Mouse (Mus musculus) lung, postnatal 0 days (tissue): ENCODE measurements around the gene Birc7. TPM values are rescaled to one million over a fixed set of nuclear protein-coding genes. Genes with fewer than 3 reads are reported as not detected.

Experiments used
- ATAC-seq: fragments of 200-750 bp; cut with Nextera tagmentation; 2 replicates; pipeline ENCODE4 v1.8.0; 2017; ENCODE audit warnings: moderate library complexity
- DNase-seq: peaks from one replicate; pipeline ENCODE4 v3.0.0-alpha.2; 2016; ENCODE audit warnings: low spot score
- H3K27ac ChIP-seq: fragments of 300-500 bp; sonication (generic); 2 replicates; pipeline ENCODE4 v1.5.1; 2014; ENCODE audit warnings: antibody characterized with exemption, mild to moderate bottlenecking, low read length, mixed read lengths
- H3K27me3 ChIP-seq: fragments of 300-500 bp; sonication (generic); replicated peaks from 2 replicates; pipeline ENCODE4 v1.6.1; 2014; ENCODE audit warnings: low read length, mixed read lengths; ENCODE audit not compliant: insufficient read depth
- H3K36me3 ChIP-seq: fragments of 300-500 bp; sonication (generic); 2 replicates; pipeline ENCODE4 v1.6.1; 2014; ENCODE audit warnings: low read length, mixed read lengths; ENCODE audit not compliant: insufficient read depth
- H3K4me1 ChIP-seq: fragments of 300-500 bp; sonication (generic); 2 replicates; pipeline ENCODE4 v1.6.1; 2014; ENCODE audit warnings: antibody characterized with exemption, low read depth, low read length, mixed read lengths; ENCODE audit not compliant: insufficient read depth
- H3K4me2 ChIP-seq: fragments of 300-500 bp; sonication (generic); replicated peaks from 2 replicates; pipeline ENCODE4 v1.6.1; 2014; ENCODE audit warnings: low read depth, mild to moderate bottlenecking, low read length, moderate library complexity, mixed read lengths
- H3K4me3 ChIP-seq: fragments of 300-500 bp; sonication (generic); 2 replicates; pipeline ENCODE4 v1.5.1; 2014; ENCODE audit warnings: low read depth, low read length
- H3K9ac ChIP-seq: fragments of 300-500 bp; sonication (generic); replicated peaks from 2 replicates; pipeline ENCODE4 v1.6.1; 2014; ENCODE audit warnings: low read depth, mild to moderate bottlenecking
- H3K9me3 ChIP-seq: fragments of 300-500 bp; sonication (generic); 2 replicates; pipeline ENCODE4 v1.6.1; 2016; ENCODE audit warnings: low read length, mixed read lengths
- CTCF ChIP-seq: IDR thresholded peaks from 2 replicates; pipeline ENCODE4 v1.5.1; 2016; ENCODE audit warnings: antibody characterized with exemption, mild to moderate bottlenecking
- EP300 ChIP-seq: IDR thresholded peaks from 2 replicates; pipeline ENCODE4 v1.6.1; 2016; ENCODE audit warnings: antibody characterized with exemption, mild to moderate bottlenecking, control low read depth
- WGBS: fragments of 180-500 bp; shearing (Covaris S2); extraction: QIAGEN DNeasy Blood & Tissue Kit; methylation state at CpG from one replicate; pipeline ENCODE4 v1.1.7; 2014; 5-methylcytosine and 5-hydroxymethylcytosine counted together
- polyA plus RNA-seq: library from polyadenylated mRNA; unstranded; fragments of >200 nt; fragmentation: Nextera tagmentation; extraction: Ambion mirVana; gene quantifications from 2 replicates; pipeline ENCODE4 v1.2.1, GENCODE M21; 2015

Gene Birc7
- polyA plus RNA-seq, 1 experiment from 2014 or later, result not detected

DNA sequence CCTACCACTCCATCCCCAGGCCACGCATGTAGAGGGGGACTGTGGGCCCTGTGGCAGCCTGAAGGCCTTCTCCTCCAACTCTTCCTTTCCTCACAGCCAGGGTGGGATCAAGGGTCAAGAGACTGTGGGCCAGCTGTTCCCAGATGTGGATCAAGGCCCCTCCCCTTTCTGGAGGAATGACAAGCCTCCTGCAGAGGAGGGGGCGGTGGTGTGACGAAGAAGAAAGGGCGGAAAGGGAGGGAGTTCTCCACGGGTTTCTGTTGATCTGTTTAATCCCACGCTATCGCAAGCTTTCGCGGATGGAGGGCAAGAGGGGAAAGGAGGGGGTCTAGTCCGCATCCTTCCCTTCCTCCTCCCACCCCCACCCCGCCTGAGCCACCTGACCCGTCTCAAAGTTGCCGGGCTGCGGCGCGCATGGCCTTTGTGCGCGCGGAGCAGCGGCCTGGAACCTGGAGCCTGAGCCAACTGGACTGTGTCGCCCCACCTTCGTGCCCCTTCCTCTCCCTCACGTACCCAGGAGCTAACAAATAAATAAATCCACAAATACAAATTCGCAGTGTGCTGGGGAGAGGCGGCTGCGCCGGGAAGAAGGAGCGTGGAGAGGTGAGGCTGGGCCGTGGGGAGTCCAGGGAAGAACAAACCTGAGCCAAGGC lies 38.3 kb upstream of the Birc7 start:
- H3K4me3 ChIP-seq, result no peak overlapping the region
- no peak for TF ChIP-seq CTCF
- TF ChIP-seq EP300, result no peak

DNA sequence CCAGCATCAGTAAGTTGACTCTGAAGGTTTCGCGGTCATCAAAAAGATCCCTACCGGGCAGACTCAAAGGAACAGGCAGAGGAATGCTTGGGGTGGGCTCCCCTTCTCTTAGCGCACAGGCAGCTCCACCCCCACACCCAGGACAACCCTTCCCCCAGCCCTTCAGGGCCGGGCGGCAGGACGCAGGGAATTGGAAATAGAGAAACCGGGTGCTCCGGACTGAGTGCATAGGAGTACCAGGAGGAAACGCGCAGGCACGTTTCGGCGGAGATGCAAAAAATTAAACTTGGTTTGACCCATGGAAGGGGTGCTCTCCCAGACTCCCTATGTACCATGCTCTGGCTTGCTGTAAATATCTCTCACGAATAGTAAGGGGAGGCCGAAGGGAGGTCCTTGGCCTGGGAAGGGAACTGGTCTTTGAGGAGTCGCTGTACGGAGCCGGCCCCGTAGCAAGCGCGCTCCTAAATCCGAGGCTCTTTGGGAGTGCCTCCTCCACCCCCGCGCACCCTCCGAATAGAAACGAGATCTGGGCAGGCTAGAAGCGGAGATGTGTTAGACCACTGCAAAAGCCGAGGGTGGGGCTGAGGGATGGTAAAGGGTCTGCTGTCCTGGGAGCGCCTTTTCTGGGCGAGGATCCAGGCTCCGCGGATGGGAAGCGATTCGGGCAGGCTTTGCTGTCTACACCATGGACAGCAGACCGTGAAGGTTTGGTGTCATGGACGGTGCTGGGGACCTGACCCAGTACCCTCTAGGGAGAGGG lies 37.6 kb upstream of the Birc7 start:
- no peak for ATAC-seq
- H3K9me3 ChIP-seq, result no peaks in the 10 kb centered on the region
- no peak overlapping the region for H3K27ac ChIP-seq
- no peak overlapping the region for H3K4me3 ChIP-seq
- 2% methylated on average over 36 of the region's 37 CpGs for WGBS
- no peak overlapping the region for H3K4me2 ChIP-seq
- peaks cover 10% of the 10 kb centered on the region; the same call in 1 of the 2 replicates for H3K4me1 ChIP-seq
- peaks cover 68% of the 10 kb centered on the region for H3K27me3 ChIP-seq
- TF ChIP-seq CTCF (no peak), EP300 (no peak)
- H3K9ac ChIP-seq, result no peak overlapping the region
- DNase-seq, result no peak
- H3K36me3 ChIP-seq, result no peaks in the 10 kb centered on the region

More for the DNA sequence above, 38.3 kb upstream of the Birc7 start:
- no peaks in the 10 kb centered on the region for H3K36me3 ChIP-seq
- DNase-seq (no peak), ATAC-seq (no peak)
- no peak overlapping the region for H3K4me2 ChIP-seq
- peaks cover 65% of the 10 kb centered on the region for H3K27me3 ChIP-seq
- H3K9ac ChIP-seq, result no peak overlapping the region
- H3K27ac ChIP-seq, result no peak overlapping the region
- H3K4me1 ChIP-seq, result peaks cover 10% of the 10 kb centered on the region; the same call in 1 of the 2 replicates
- H3K9me3 ChIP-seq, result no peaks in the 10 kb centered on the region
- WGBS, result 2% methylated on average over 25 of the region's 29 CpGs

DNA sequence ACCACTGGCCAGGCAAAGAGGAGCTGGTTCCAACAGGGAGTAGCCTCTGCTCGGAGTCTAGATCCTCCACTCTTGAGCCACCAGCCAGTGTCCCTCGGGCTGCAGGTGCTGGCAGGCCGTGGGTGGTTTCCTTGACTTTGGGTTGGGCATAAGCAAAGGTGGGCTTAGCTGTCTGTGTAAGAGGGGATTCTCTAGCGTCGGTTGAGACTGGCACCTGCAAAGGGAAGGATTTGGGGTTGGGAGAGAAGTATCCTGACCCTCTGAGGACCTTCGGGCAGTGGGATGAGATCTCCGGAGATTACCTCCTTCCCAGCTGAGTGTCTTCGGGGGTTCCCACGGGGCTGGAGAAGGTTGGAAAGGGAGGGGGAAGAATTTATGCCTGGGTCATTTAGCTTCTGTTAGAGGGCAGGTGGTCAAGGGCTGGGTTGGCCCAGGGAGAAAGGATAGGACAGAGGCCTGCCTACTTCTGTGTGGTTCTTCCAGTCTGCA lies 36.9 kb upstream of the Birc7 start:
- peaks cover 68% of the 10 kb centered on the region for H3K27me3 ChIP-seq
- no peak overlapping the region for H3K4me2 ChIP-seq
- DNase-seq, result no peak
- no peaks in the 10 kb centered on the region for H3K36me3 ChIP-seq
- WGBS, result 8% methylated on average over 9 of the region's 9 CpGs
- no peaks in the 10 kb centered on the region for H3K9me3 ChIP-seq
- no peak for TF ChIP-seq EP300
- TF ChIP-seq CTCF, result no peak
- peaks cover 10% of the 10 kb centered on the region; the same call in 1 of the 2 replicates for H3K4me1 ChIP-seq
- no peak overlapping the region for H3K9ac ChIP-seq
- no peak overlapping the region for H3K4me3 ChIP-seq
- no peak overlapping the region for H3K27ac ChIP-seq
- no peak for ATAC-seq

DNA sequence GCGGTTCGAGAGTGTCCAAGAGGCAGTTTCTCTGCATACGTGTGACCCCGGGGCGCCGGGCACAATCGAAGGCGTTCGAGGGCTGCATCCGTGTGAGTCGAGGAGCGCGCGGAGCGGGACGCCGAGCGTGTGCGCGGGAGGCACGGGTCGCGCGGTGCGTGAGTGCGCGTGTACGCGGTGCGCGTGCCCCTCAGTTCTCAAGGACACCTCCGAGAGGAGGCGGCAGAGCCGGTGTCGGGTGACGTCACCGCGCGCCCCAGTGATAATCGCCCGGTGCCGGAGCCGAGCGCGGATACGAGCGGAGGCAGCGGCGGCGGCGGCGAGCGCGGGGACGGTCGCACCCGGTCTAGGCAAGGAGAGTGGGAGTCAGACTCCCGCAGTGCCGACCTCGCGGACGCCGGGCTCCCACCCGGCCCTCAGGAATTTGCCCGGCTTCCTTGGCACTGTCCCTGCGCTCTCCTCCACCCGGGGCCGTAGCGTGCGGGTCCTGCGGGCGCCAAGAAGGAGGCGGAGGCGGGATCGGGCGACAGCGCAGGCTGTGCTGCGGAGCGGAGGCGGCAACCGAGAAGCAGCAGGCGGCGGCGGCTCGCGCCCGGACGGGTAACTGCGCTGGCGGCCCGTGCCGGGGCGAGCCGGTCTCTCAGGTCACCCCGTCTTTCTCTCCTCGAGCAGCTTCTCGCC lies 35.8 kb upstream of the Birc7 start:
- Histone ChIP-seq H3K27ac (no peak overlapping the region), H3K4me2 (peak overlapping the region; percentile 63), H3K9me3 (no peaks in the 10 kb centered on the region), H3K4me1 (peaks cover 10% of the 10 kb centered on the region; the same call in 1 of the 2 replicates), H3K4me3 (peak overlapping the region; percentile 35), H3K36me3 (no peaks in the 10 kb centered on the region), H3K27me3 (peaks cover 68% of the 10 kb centered on the region), H3K9ac (no peak overlapping the region)
- ATAC-seq, result no peak
- no peak for DNase-seq
- TF ChIP-seq EP300 (no peak), CTCF (no peak)
- WGBS, result under 1% methylated on average over 89 of the region's 97 CpGs

DNA sequence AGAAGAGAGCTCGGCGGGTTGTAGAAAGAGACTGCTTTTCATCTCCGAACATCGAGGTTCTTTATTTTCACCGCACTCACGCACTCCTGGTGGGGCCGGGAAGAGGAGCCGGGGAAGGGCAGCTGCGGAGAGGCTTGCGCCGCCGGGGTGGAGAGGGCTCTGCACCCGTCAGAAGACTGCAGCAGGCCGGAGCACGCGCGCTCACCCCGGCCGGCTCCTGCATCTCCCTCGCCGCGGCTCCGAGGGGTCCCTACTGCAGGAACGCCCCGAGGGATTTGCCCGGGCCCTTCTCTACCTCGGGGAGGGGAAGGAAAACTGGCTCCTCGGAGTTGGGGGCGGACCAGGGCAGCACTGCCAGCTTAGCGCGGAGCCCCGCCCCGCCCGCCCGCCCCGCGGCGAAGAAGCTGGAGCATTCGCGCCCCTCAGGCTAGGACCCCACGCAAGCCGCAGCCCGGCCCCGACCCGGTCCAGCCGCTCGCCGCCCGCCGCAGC lies 35.2 kb upstream of the Birc7 start:
- H3K4me2 ChIP-seq, result peak overlapping the region; percentile 63

More for the DNA sequence above, 35.2 kb upstream of the Birc7 start:
- peak overlapping the region; percentile 35 for H3K4me3 ChIP-seq
- H3K4me1 ChIP-seq, result peaks cover 10% of the 10 kb centered on the region; the same call in 1 of the 2 replicates
- H3K27ac ChIP-seq, result no peak overlapping the region
- no peak for ATAC-seq
- peaks cover 68% of the 10 kb centered on the region for H3K27me3 ChIP-seq
- no peaks in the 10 kb centered on the region for H3K36me3 ChIP-seq
- no peaks in the 10 kb centered on the region for H3K9me3 ChIP-seq
- no peak for TF ChIP-seq EP300
- no peak for TF ChIP-seq CTCF
- WGBS, result 2% methylated on average over 38 of the region's 50 CpGs
- DNase-seq, result no peak
- no peak overlapping the region for H3K9ac ChIP-seq
